Comparison of ENCODE assay signal across 8 mouse cellular contexts in the genomic region with DNA sequence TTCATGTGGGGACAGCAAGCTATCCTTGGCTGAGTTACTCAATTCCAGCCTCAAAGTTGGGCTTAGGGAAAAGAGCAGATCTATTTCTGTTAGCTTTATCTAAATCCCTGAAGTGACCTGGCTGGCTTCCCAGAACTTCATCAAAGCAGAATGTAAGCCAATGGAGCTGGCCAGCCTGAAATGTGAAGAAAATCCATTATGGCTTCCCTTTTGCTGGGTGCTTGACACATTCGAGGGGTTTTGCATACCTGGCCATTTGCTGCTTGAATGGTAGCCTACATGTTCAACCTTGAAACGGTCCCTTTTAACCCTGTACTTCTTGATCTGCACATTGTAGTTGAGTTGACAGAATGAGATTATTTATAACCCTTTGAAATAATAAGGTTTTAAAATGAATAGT. TPM values are rescaled to one million over a fixed set of nuclear protein-coding genes. Genes with fewer than 3 reads are reported as not detected.
DNase-seq lines count a peak whose midpoint lies in the region; ATAC-seq and TF ChIP-seq lines count a peak whose summit lies in the region.

No protein-coding gene starts in this region.

- no peaks in the 10 kb centered on the region for H3K4me1 ChIP-seq in kidney, postnatal 0 days (replicated peaks; ENCODE audit: insufficient read depth, low read length)
- H3K4me1 ChIP-seq in kidney, embryonic 15.5 days, result no peaks in the 10 kb centered on the region
- H3K4me1 ChIP-seq in hindbrain, embryonic 11.5 days (replicated peaks; ENCODE audit: control insufficient read depth, insufficient read depth, low read length), result no peaks in the 10 kb centered on the region

- no peaks in the 10 kb centered on the region for H3K27me3 ChIP-seq in kidney, postnatal 0 days (ENCODE audit: insufficient read depth, low read length)
- no peaks in the 10 kb centered on the region for H3K27me3 ChIP-seq in kidney, embryonic 15.5 days
- no peaks in the 10 kb centered on the region for H3K27me3 ChIP-seq in hindbrain, embryonic 11.5 days (ENCODE audit: control insufficient read depth, insufficient read depth, low read length)

- no peaks in the 10 kb centered on the region for H3K36me3 ChIP-seq in kidney, postnatal 0 days (ENCODE audit: insufficient read depth, low read length)
- no peaks in the 10 kb centered on the region for H3K36me3 ChIP-seq in kidney, embryonic 15.5 days
- no peaks in the 10 kb centered on the region for H3K36me3 ChIP-seq in hindbrain, embryonic 11.5 days (ENCODE audit: control insufficient read depth, insufficient read depth, low read length)

- ATAC-seq in kidney, postnatal 0 days (replicated peaks; ENCODE audit: low FRiP score, low read depth), result no peak
- no peak for ATAC-seq in kidney, embryonic 15.5 days (replicated peaks; ENCODE audit: low FRiP score)
- ATAC-seq in frontal cortex, adult (ENCODE audit: low TSS enrichment), result no peak
- no peak for ATAC-seq in hindbrain, embryonic 11.5 days (ENCODE audit: low FRiP score)

- WGBS in kidney, postnatal 0 days, result 35% methylated on average over 2 of the region's 2 CpGs
- 60% methylated on average over 2 of the region's 2 CpGs for WGBS in kidney, embryonic 15.5 days
- WGBS in hindbrain, embryonic 11.5 days, result 78% methylated on average over 2 of the region's 2 CpGs

- no peak for TF ChIP-seq CTCF in kidney, postnatal 0 days (IDR thresholded peaks at IDR 0.05; ENCODE audit: low read depth)

- no peak overlapping the region for H3K4me3 ChIP-seq in kidney, postnatal 0 days (replicated peaks; ENCODE audit: low read depth, low read length)
- H3K4me3 ChIP-seq in kidney, embryonic 15.5 days (replicated peaks), result no peak overlapping the region
- H3K4me3 ChIP-seq in hindbrain, embryonic 11.5 days (ENCODE audit: low read depth, low read length), result no peak overlapping the region

- peak; percentile 35 for DNase-seq in kidney, postnatal 0 days (ENCODE audit: low spot score)
- DNase-seq in Muller cell, postnatal 12 days (ENCODE audit: inconsistent ontology term), result peak; percentile 16
- peak; percentile 79 for DNase-seq in adrenal gland, postnatal 10 days
- peak; percentile 46 to 77 for DNase-seq in heart, postnatal 14 days
- no peak for DNase-seq in hindbrain, embryonic 11.5 days (ENCODE audit: low spot score)
- no peak for DNase-seq in T-cell, adult 2 months (ENCODE audit: low spot score)

- H3K27ac ChIP-seq in kidney, postnatal 0 days, result no peak overlapping the region
- H3K27ac ChIP-seq in kidney, embryonic 15.5 days, result no peak overlapping the region
- no peak overlapping the region for H3K27ac ChIP-seq in hindbrain, embryonic 11.5 days (ENCODE audit: low read depth, low read length)

- no peaks in the 10 kb centered on the region for H3K9me3 ChIP-seq in kidney, postnatal 0 days (replicated peaks; ENCODE audit: low read length)
- H3K9me3 ChIP-seq in kidney, embryonic 15.5 days (replicated peaks), result no peaks in the 10 kb centered on the region
- no peaks in the 10 kb centered on the region for H3K9me3 ChIP-seq in hindbrain, embryonic 11.5 days (ENCODE audit: control insufficient read depth, low read length)

- H3K4me2 ChIP-seq in kidney, postnatal 0 days (ENCODE audit: low read length), result no peak overlapping the region
- H3K4me2 ChIP-seq in kidney, embryonic 15.5 days, result no peak overlapping the region
- no peak overlapping the region for H3K4me2 ChIP-seq in hindbrain, embryonic 11.5 days (replicated peaks; ENCODE audit: low read depth, low read length)

- intact Hi-C loops in heart, postnatal 14 days (cut with DNase I), result no loop called here

- H3K9ac ChIP-seq in kidney, postnatal 0 days (ENCODE audit: low read depth, low read length), result no peak overlapping the region
- H3K9ac ChIP-seq in kidney, embryonic 15.5 days, result no peak overlapping the region
- H3K9ac ChIP-seq in hindbrain, embryonic 11.5 days (ENCODE audit: low read depth, low read length), result no peak overlapping the region

RNA-seq across cellular contexts. Expression of gene Fam84a, which starts 13.9 kb away (rescaled TPM):
- polyA plus RNA-seq in kidney, postnatal 0 days (2015; fragmentation: Nextera tagmentation; extraction: Ambion mirVana), result 7.4 and 7.8 TPM in 2 replicates
- polyA plus RNA-seq in kidney, embryonic 15.5 days (2015; fragmentation: Nextera tagmentation; extraction: Ambion mirVana), result 8.2 and 9.4 TPM in 2 replicates
- 1 to 10 TPM; 3.3 to 3.9 TPM for total RNA-seq in adrenal gland, postnatal 10 days (2021)
- total RNA-seq in heart, postnatal 14 days (2021), result 1 to 10 TPM; 1.6 to 2.2 TPM
- 28.5 and 30.5 TPM in 2 replicates for polyA plus RNA-seq in hindbrain, embryonic 11.5 days (2014; fragmentation: Nextera tagmentation; extraction: Ambion mirVana)

Comparison
In these comparisons a context has a peak if more than half of its experiments do, and no peak if none do; other contexts are left out.
1. DNase-seq: peak in kidney, postnatal 0 days (single experiment), Muller cell, postnatal 12 days (single experiment), adrenal gland, postnatal 10 days (single experiment) and heart, postnatal 14 days (2 of 2); none in hindbrain, embryonic 11.5 days (single experiment) and T-cell, adult 2 months (single experiment).